Mouse (Mus musculus) brain, embryonic 18.5 days (tissue): ENCODE results near the gene Nkx6-1.

Experiments
- DNase-seq: peaks from one replicate; pipeline ENCODE4 v3.0.0-alpha.2; 2012; ENCODE audit warnings: low read depth, low spot score

Gene Nkx6-1

DNA sequence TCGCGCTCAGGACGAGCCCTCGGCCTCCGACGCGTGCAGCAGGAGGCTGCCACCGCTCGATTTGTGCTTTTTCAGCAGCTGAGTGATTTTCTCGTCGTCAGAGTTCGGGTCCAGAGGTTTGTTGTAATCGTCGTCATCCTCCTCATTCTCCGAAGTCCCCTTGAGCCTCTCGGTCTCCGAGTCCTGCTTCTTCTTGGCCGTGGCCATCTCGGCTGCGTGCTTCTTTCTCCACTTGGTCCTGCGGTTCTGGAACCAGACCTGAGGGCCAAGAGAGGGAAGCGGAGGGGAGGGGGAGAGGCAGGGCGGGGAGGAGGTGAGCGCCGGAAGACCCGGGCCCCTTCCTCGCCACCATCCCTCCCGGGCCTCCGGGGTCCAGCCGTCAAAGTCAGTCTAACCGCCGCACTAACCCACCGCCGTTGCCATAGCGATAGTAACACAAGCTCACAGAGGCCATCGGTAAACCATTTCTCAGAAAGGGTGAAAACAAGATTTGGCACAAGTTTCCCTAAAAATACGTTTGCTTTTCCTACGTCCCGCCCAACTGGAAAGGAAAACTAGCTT is 5.3 kb downstream of the Nkx6-1 start:
- no peak for DNase-seq

DNA sequence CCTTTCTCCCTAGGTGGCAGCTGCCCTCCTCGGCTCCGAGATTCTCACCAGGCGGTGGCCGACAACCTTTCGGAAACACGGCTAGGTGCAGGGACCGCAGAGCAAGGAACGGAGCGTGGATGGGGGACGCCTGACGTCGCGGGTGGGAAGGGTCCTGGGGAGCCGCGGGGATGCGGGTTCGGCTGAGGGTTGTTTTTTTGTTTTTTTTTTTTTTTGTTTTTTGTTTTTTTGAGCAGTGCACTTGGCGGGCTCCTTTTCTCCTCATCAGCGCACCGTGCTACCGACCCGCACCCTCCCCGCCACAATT is 5.9 kb downstream of the Nkx6-1 start:
- DNase-seq, result no peak

DNA sequence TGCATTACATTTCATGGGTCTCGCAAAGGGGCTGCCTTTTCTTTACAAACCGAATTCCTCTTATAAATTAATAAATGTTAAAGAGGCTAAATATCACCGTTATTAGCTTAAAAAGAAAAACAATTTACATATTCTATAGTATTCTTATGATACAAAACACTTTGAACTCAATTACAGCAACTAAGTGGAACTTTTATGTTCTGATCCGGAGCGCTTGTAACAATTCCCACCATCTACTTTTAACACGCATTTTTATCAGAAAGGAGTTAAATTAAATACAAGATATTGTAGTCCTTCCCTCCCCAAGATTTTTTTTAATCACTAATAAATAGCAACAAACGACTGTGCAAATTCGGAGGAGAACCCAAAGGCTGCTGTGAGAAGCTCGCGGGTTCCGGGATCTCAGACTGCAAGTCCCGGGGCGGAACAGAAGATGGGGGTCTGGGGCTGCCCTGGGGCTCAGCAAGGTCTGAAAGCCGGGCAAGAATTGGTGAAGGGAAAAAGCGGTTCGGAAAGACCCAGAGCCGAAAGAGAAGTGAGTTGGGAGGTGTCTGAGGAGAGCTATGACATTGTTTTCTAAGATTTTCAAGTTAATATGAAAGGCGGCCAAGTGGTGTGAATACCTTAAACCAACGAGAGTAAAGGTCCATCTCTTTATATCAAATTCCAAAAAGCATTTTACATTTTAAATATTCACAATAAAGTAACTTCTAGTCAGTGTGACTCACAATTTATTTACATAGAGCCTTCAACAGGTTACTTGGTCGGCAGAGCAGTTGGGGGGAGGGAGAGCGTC is 6.4 kb downstream of the Nkx6-1 start:
- no peak for DNase-seq

DNA sequence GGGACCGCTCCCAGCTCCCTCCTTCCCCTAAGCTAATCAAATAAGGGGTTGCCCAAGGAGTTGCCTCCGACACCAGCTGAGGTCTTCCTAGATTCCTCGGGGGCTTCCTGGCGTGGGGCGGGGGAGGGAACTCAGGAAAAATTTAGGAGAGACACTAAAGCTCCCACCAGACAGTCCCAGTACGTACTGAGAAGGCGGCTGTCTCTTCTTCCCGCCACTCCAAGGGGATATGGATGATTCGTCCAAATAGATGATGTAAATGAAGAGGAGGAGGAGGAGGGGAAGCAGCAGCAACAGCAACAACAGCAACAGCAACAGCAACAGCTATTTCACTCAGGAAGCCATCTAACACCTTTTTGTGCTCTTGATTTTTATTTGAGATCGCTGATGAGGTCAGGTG is 7.1 kb downstream of the Nkx6-1 start:
- no peak for DNase-seq

DNA sequence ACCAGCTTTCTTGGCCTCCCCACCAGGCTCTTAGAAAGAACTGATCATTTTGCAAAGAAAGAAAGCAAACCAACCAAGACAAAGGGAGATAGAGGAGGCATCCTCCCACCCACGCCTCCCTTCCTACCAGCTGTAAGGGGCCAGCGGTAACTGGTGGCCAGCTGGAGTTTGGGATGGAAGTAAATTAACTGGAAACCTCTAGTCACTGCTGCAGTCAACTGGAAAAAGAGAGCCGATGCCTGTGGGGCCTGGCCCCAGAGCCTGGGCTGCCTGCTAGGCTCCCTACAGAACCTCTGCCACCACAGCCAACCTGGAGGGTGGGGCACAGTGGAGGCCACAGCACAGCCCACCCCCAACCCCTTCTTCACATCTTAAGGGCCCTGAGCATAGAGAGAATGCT is 8.7 kb downstream of the Nkx6-1 start:
- no peak for DNase-seq

DNA sequence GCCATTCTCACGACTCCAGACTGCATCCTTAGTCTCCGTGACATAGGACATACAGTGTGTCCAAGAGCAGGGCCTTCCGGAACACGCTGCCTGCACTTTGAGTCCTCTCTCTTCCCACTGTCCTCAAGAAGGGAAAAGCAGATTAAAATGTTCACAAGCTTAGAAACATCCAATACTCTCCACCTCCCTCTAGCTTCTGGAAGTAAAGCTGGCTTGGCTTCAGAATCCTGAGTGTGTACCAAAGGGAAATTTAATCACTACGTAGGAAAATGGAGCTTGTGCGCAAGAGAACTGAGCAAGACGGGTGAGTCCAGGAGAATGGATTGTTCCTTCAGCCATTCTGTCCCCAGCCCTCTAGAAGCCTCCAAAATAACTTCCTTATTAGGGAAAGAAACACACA is 9.4 kb downstream of the Nkx6-1 start:
- no peak for DNase-seq

DNA sequence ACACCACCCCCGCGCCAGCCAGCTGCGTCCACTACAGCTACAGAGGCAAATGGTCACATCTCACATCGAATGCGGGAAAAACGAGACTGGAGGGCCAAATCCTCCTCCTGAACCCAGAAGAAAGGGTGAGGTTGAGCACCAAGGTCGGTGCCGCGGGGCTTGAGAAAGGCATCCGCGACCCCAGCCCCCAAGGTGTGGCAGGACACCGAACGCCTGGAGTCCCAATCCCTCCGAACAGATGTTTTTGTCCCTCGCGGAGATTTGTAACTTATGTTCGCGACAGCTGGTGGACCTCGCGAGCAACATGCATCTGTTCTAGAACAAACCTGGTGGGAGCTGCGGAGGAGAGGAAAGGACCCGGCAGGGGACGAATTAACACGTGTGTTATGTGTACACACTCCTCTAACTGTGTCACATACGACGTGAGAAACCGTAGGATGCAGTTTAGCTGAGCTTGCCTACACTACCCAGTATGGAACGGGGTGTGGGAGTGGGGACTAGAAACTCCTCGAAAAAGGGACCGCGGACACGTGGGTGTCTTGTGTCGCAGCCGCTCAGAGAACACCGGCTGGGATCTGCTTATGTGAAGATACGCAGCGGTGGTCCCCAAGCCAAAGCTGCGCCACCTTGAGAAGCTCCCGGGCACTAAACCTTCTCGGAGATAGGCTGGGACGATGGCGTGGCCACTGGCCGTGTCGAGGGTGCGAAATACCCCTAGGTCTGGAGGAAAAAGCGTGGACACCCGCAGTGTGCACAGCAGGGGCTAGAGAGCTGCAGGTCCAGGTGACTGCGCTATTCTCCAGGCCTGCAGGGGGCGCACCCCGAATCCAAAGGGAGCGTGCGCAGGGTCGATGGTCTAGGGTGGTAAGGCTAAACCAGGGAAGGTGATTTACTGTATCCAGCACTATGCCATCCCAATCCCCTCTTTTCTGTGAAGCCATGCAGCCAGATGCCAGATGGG is 16.8 kb downstream of the Nkx6-1 start:
- DNase-seq, result no peak

DNA sequence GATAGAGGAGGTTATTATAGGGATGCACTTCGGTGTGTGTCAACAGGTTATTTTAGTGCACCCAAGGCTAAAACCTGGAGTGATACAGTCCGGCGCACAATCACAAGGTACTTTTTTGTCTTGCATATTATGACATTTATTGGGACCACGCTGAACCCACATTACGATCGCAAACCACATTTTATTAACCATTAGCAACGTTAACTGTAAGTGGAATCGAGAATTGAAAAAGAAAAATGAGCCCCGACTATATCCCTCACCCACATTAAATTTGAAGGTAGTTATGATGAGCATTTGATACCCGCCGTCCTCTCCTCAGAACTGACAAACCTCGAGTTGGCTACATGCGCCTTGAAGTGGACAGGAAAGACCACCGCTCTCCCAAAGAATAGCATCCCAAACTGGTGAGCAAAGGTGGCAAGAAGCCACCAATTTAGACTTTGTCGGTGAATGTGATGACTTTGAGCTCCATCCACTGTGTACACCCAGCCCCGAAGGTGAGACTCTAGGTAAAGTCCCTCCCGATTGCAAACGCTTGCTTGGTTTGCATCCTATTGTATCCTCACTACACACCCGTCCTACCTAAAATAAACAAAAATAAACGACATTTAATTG is 17.7 kb downstream of the Nkx6-1 start:
- no peak for DNase-seq

DNA sequence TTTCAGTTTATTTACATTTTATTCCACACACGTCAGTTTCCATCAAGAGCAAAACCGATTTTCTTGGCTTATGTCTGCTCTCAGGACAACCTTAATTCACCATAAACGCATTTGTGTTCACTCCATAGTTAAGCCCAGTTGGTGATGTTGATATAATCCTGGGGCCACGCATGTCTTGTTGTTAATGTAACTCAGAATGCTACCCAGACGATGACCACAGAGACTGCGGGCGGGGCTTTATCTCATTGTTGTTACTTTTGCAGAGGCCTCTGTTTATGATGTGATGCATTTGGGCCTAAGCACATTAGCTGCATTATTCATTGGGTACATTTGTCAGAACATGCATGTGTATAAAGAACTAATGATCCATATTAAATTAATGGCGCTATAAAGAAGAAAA is 19.7 kb downstream of the Nkx6-1 start:
- DNase-seq, result no peak

DNA sequence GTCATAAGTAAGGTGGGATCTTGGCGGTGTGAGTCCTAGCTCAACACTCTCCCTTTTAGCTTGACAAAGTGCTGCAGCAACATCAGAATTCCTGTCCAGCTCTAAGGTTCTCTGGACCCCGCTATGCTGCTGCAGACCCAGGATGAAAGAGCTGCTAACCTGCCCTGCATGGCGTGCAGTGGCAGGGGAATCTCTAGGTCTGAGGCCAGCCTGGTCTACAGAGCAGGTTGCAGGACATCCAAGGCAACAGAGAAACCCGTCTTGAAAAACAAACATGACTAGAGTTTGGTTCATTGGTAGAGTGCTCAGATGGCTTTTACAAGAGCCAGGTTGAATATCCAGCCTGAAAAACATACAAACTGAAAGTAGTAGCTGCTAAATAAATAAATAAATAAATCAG is 26.7 kb downstream of the Nkx6-1 start:
- DNase-seq, result no peak
